Mouse (Mus musculus): ENCODE measurements around the gene Robo2.

DNA sequence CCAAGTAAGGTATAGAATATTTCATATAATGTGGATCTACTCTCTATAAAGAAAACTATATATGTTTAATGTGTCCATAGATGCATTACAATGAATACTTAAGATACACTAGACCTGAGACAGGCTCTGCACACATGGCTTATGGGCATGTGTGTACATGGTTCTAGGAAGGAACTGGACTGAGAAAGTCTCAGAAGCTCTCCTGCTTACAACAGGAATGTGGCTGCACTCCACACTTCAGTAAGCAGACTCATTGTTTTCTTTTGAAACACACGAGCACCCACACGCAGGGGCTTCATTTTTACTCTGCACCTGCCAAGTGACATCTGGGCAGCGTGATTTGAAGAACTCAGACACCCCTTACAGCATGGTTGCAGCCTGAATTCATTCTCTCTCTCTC lies 364.4 kb downstream of the Robo2 start:
- TF ChIP-seq CTCF (IDR thresholded peaks at IDR 0.05; ENCODE audit: low read depth) = no peak
- TF ChIP-seq EP300 (IDR thresholded peaks at IDR 0.05; ENCODE audit: low read depth) = no peak

Measured in heart, postnatal 0 days (tissue).